In the genomic region with DNA sequence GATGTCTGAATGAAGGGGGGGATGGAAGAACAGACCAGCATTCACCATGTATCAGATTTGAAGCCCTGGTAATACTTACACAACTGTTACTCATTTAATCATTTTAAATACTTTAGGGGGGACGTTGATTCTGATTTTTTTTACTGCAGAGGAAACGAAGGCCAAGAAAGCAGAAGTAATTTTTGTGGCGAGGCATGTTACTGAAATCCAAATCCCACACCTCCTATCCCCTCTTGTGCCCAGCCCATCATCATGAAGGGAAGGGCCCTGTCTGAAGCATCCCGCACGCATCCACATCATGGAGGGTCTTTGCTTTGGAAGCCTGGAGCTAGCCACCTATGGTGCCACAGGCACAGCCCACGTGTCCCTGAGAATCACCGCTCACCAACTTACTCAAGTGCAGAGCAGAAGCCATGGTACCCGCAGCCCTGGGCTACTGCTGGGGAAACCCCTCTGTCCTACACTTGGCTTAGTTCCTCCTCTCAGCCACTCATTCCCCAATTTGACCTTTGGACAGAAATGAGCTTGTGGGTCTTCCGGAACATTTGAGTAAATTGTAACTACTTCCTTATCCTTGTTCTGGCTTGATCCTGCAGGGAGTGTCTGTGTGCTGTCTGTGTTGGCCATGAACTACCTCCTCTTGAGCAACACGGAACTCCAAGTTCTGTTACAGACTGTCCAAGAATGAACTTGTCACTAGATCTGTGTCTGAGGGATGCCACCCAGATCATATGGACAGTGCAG, we compare ENCODE assay signal across 12 mouse cellular contexts. TPM values are rescaled to one million over a fixed set of nuclear protein-coding genes. Genes with fewer than 3 reads are reported as not detected.
DNase-seq lines count a peak whose midpoint lies in the region; ATAC-seq and TF ChIP-seq lines count a peak whose summit lies in the region.
"Had no signal": no experiment of that assay in that cellular context is flagged by ENCODE, and none has a peak within 500 bp of the region (broad histone marks: within the 10 kb centered on the region; RNA-seq: fewer than 3 reads in every experiment).

No protein-coding gene starts in this region.

- TF ChIP-seq POLR2A in testis, adult 2 months (IDR thresholded peaks at IDR 0.05; ENCODE audit: control insufficient read depth, low read depth, low read length), result no peak

- H3K27me3 ChIP-seq in heart, embryonic 12.5 days (replicated peaks), result no peaks in the 10 kb centered on the region
- no peaks in the 10 kb centered on the region for H3K27me3 ChIP-seq in testis, adult 2 months (ENCODE audit: control insufficient read depth, insufficient read depth, low read length)
- H3K27me3 ChIP-seq in neural tube, embryonic 15.5 days (replicated peaks), result no peaks in the 10 kb centered on the region
- H3K27me3 ChIP-seq: limb, embryonic 13.5 days had no signal

- no peaks in the 10 kb centered on the region for H3K9me3 ChIP-seq in heart, embryonic 12.5 days (replicated peaks)
- H3K9me3 ChIP-seq in neural tube, embryonic 15.5 days (replicated peaks), result no peaks in the 10 kb centered on the region
- H3K9me3 ChIP-seq: limb, embryonic 13.5 days had no signal

- H3K36me3 ChIP-seq in heart, embryonic 12.5 days, result no peaks in the 10 kb centered on the region
- H3K36me3 ChIP-seq in testis, adult 2 months (ENCODE audit: control insufficient read depth, insufficient read depth, low read length), result no peaks in the 10 kb centered on the region
- no peaks in the 10 kb centered on the region for H3K36me3 ChIP-seq in neural tube, embryonic 15.5 days
- H3K36me3 ChIP-seq: limb, embryonic 13.5 days had no signal

- H3K4me1 ChIP-seq in heart, embryonic 12.5 days (replicated peaks), result no peaks in the 10 kb centered on the region
- H3K4me1 ChIP-seq in testis, adult 2 months (ENCODE audit: control insufficient read depth, insufficient read depth, low read length), result no peaks in the 10 kb centered on the region; the same call in 1 of the 2 replicates
- H3K4me1 ChIP-seq in neural tube, embryonic 15.5 days, result no peaks in the 10 kb centered on the region
- H3K4me1 ChIP-seq: limb, embryonic 13.5 days had no signal

- no peak overlapping the region for H3K9ac ChIP-seq in heart, embryonic 12.5 days
- no peak overlapping the region for H3K9ac ChIP-seq in neural tube, embryonic 15.5 days (replicated peaks)
- H3K9ac ChIP-seq: limb, embryonic 13.5 days had no signal

- H3K27ac ChIP-seq in heart, embryonic 12.5 days (ENCODE audit: poor library complexity, severe bottlenecking), result no peak overlapping the region
- 0 out of 2 replicates have a peak overlapping the region, but pooled peaks have one; percentile 12 for H3K27ac ChIP-seq in testis, adult 2 months (ENCODE audit: control insufficient read depth, insufficient read depth, low read depth, low read length)
- H3K27ac ChIP-seq in neural tube, embryonic 15.5 days (replicated peaks), result no peak overlapping the region
- H3K27ac ChIP-seq: limb, embryonic 13.5 days had no signal

- no peak for TF ChIP-seq CTCF in testis, adult 2 months (IDR thresholded peaks at IDR 0.05; ENCODE audit: control insufficient read depth, insufficient read depth, insufficient replicate concordance, low read depth, low read length)

- WGBS in heart, embryonic 12.5 days, result 78% methylated on average over 10 of the region's 10 CpGs
- WGBS in neural tube, embryonic 15.5 days, result 89% methylated on average over 10 of the region's 10 CpGs

- ATAC-seq in heart, embryonic 12.5 days (ENCODE audit: insufficient number of reproducible peaks, low FRiP score), result no peak
- ATAC-seq in neural tube, embryonic 15.5 days (ENCODE audit: low FRiP score), result no peak

- no peak overlapping the region for H3K4me3 ChIP-seq in heart, embryonic 12.5 days
- H3K4me3 ChIP-seq in testis, adult 2 months (ENCODE audit: control insufficient read depth, low read depth, low read length), result no peak overlapping the region
- no peak overlapping the region for H3K4me3 ChIP-seq in neural tube, embryonic 15.5 days (replicated peaks)
- H3K4me3 ChIP-seq: limb, embryonic 13.5 days; myocyte had no signal

- H3K4me2 ChIP-seq in heart, embryonic 12.5 days, result no peak overlapping the region
- H3K4me2 ChIP-seq in neural tube, embryonic 15.5 days, result no peak overlapping the region
- H3K4me2 ChIP-seq: limb, embryonic 13.5 days had no signal

- DNase-seq in heart, adult 8-10 months (ENCODE audit: low spot score), result peak; percentile 17
- DNase-seq in testis, postnatal 10 days (ENCODE audit: low spot score), result no peak
- peak; percentile 68 for DNase-seq in lung, postnatal 36 days
- peak; percentile 58 for DNase-seq in yolk sac, embryonic 10.5 days (ENCODE audit: low spot score)
- DNase-seq in cerebellum, postnatal 10 days, result no peak
- DNase-seq: right cerebral cortex, postnatal 14 days had no signal

RNA-seq across cellular contexts. Expression of a gene that starts 11.8 kb away (rescaled TPM):
- total RNA-seq in heart, adult 8-10 months (2022), result not detected
- not detected in 2 replicates for polyA plus RNA-seq in heart, embryonic 12.5 days (2016; fragmentation: Nextera tagmentation; extraction: Ambion mirVana)
- not detected in 2 replicates for polyA plus RNA-seq in testis, adult 2 months (2012; rRNA removed)
- not detected in 2 replicates for polyA plus RNA-seq in neural tube, embryonic 15.5 days (2015; fragmentation: Nextera tagmentation; extraction: Ambion mirVana)
- total RNA-seq: heart, adult 18-20 months had no signal
- polyA plus RNA-seq: limb, embryonic 13.5 days; myocyte had no signal

RNA-seq across cellular contexts. Expression of a gene that starts 13.5 kb away (rescaled TPM):
- total RNA-seq in heart, adult 8-10 months (2022), result not detected
- not detected in 2 replicates for polyA plus RNA-seq in heart, embryonic 12.5 days (2016; fragmentation: Nextera tagmentation; extraction: Ambion mirVana)
- not detected in 2 replicates for polyA plus RNA-seq in testis, adult 2 months (2012; rRNA removed)
- 0.96 TPM in 1 of 2 replicates, not detected in the other for polyA plus RNA-seq in neural tube, embryonic 15.5 days (2015; fragmentation: Nextera tagmentation; extraction: Ambion mirVana)
- total RNA-seq: heart, adult 18-20 months had no signal
- polyA plus RNA-seq: limb, embryonic 13.5 days had no signal

RNA-seq across cellular contexts. Expression of a gene that starts 25.4 kb away (rescaled TPM):
- total RNA-seq in heart, adult 8-10 months (2022), result not detected
- polyA plus RNA-seq in heart, embryonic 12.5 days (2016; fragmentation: Nextera tagmentation; extraction: Ambion mirVana), result not detected in 2 replicates
- polyA plus RNA-seq in testis, adult 2 months (2012; rRNA removed), result not detected in 2 replicates
- not detected in 2 replicates for polyA plus RNA-seq in neural tube, embryonic 15.5 days (2015; fragmentation: Nextera tagmentation; extraction: Ambion mirVana)
- total RNA-seq: heart, adult 18-20 months had no signal
- polyA plus RNA-seq: limb, embryonic 13.5 days; myocyte had no signal

RNA-seq across cellular contexts. Expression of a gene that starts 31.1 kb away (rescaled TPM):
- not detected for total RNA-seq in heart, adult 8-10 months (2022)
- 0.29 TPM in 1 of 2 replicates, not detected in the other for polyA plus RNA-seq in heart, embryonic 12.5 days (2016; fragmentation: Nextera tagmentation; extraction: Ambion mirVana)
- polyA plus RNA-seq in testis, adult 2 months (2012; rRNA removed), result not detected in 2 replicates
- not detected in 2 replicates for polyA plus RNA-seq in neural tube, embryonic 15.5 days (2015; fragmentation: Nextera tagmentation; extraction: Ambion mirVana)
- total RNA-seq: heart, adult 18-20 months had no signal

RNA-seq across cellular contexts. Expression of a gene that starts 49.6 kb away (rescaled TPM):
- total RNA-seq in heart, adult 8-10 months (2022), result not detected
- polyA plus RNA-seq in heart, embryonic 12.5 days (2016; fragmentation: Nextera tagmentation; extraction: Ambion mirVana), result not detected in 2 replicates
- not detected in 2 replicates for polyA plus RNA-seq in testis, adult 2 months (2012; rRNA removed)
- polyA plus RNA-seq in neural tube, embryonic 15.5 days (2015; fragmentation: Nextera tagmentation; extraction: Ambion mirVana), result not detected in 2 replicates
- total RNA-seq: heart, adult 18-20 months had no signal
- polyA plus RNA-seq: limb, embryonic 13.5 days; myocyte had no signal

Comparison
In these comparisons a context has a peak if more than half of its experiments do, and no peak if none do; other contexts are left out.
1. DNase-seq: peak in heart, adult 8-10 months (single experiment), lung, postnatal 36 days (single experiment) and yolk sac, embryonic 10.5 days (single experiment); none in testis, postnatal 10 days (single experiment) and cerebellum, postnatal 10 days (0 of 2).